Mouse (Mus musculus) limb, embryonic 14.5 days (tissue): ENCODE results near the gene Epb41l2. TPM values are rescaled to one million over a fixed set of nuclear protein-coding genes. Genes with fewer than 3 reads are reported as not detected.

ENCODE experiments used
- ATAC-seq: fragments of 200-750 bp; cut with Nextera tagmentation; 2 replicates; pipeline ENCODE4 v1.8.0; 2017; ENCODE audit warnings: low read depth, moderate number of reproducible peaks, moderate TSS enrichment; ENCODE audit not compliant: low FRiP score
- DNase-seq: peaks from one replicate; pipeline ENCODE4 v3.0.0-alpha.2; 2015; ENCODE audit warnings: low spot score
- H3K27ac ChIP-seq: fragments of 300-500 bp; sonication (generic); replicated peaks from 2 replicates; pipeline ENCODE4 v1.5.1; 2014; ENCODE audit warnings: low read depth, mild to moderate bottlenecking, low read length, moderate library complexity, mixed read lengths
- H3K27me3 ChIP-seq: fragments of 300-500 bp; sonication (generic); 2 replicates; pipeline ENCODE4 v1.6.1; 2014; ENCODE audit warnings: low read length, mixed read lengths; ENCODE audit not compliant: control insufficient read depth, insufficient read depth
- H3K36me3 ChIP-seq: fragments of 300-500 bp; sonication (generic); 2 replicates; pipeline ENCODE4 v1.6.1; 2014; ENCODE audit warnings: mild to moderate bottlenecking, low read length, moderate library complexity, mixed read lengths; ENCODE audit not compliant: control insufficient read depth, insufficient read depth
- H3K4me1 ChIP-seq: fragments of 300-500 bp; sonication (generic); 2 replicates; pipeline ENCODE4 v1.6.1; 2014; ENCODE audit warnings: antibody characterized with exemption, low read length, mixed read lengths; ENCODE audit not compliant: control insufficient read depth, insufficient read depth
- H3K4me2 ChIP-seq: fragments of 300-500 bp; sonication (generic); replicated peaks from 2 replicates; pipeline ENCODE4 v1.6.1; 2014; ENCODE audit warnings: low read depth, mild to moderate bottlenecking, low read length, moderate library complexity; ENCODE audit not compliant: severe bottlenecking
- H3K4me3 ChIP-seq: fragments of 300-500 bp; sonication (generic); replicated peaks from 2 replicates; pipeline ENCODE4 v1.5.1; 2014; ENCODE audit warnings: low read length
- H3K9ac ChIP-seq: fragments of 300-500 bp; sonication (generic); 2 replicates; pipeline ENCODE4 v1.6.1; 2014; ENCODE audit warnings: mild to moderate bottlenecking, low read depth, low read length, moderate library complexity; ENCODE audit not compliant: severe bottlenecking
- H3K9me3 ChIP-seq: fragments of 300-500 bp; sonication (generic); 2 replicates; pipeline ENCODE4 v1.6.1; 2016; ENCODE audit warnings: low read length; ENCODE audit not compliant: control insufficient read depth
- POLR2A ChIP-seq: fragments of 200-500 bp; IDR thresholded peaks from 2 replicates; pipeline ENCODE4 v1.8.0; 2012; ENCODE audit warnings: inconsistent platforms, mild to moderate bottlenecking, moderate library complexity, borderline replicate concordance; ENCODE audit not compliant: insufficient read depth, insufficient read length; ENCODE audit errors: extremely low read depth
- WGBS: fragments of 180-500 bp; shearing (Covaris S2); extraction: QIAGEN DNeasy Blood & Tissue Kit; methylation state at CpG from one replicate; pipeline ENCODE4 v1.1.7; 2014; 5-methylcytosine and 5-hydroxymethylcytosine counted together
- polyA plus RNA-seq, 2 experiments: library from polyadenylated mRNA; depleted of rRNA in 1 of 2; stranded (reverse) in 1 of 2; unstranded in 1 of 2; fragments of >200 nt; fragmentation: Nextera tagmentation in 1 of 2; extraction: Ambion mirVana in 1 of 2; gene quantifications; 2 replicates each; pipeline versions ENCODE4 v1.2.1 to v1.2.3; 2012 to 2014

Gene Epb41l2
- polyA plus RNA-seq, 2 experiments: 78.1 to 143 TPM

DNA sequence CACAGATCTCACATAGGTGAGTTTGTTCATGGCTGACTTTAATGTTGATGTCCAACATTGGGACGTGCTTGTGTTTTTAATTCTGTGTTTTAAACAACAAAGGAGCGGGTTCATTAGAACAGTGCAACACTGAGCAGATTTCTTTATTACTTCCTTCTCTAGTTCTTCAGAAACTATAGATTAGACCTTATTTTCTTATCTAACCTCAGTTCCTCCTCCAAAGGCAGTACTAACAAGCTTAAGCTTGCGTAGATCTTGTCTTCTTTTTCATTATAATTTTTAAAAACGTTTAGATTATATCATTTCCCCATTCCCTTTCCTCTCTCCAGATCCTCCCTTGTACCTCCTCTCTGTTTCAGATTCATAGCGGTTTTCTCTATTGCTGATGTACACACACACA lies 57.1 kb downstream of the Epb41l2 start:
- peaks cover 6% of the 10 kb centered on the region; the same call in 1 of the 2 replicates for H3K4me1 ChIP-seq
- no peaks in the 10 kb centered on the region for H3K9me3 ChIP-seq
- no peaks in the 10 kb centered on the region for H3K27me3 ChIP-seq
- no peak overlapping the region for H3K4me2 ChIP-seq
- no peak for DNase-seq
- 85% methylated on average over 5 of the region's 5 CpGs for WGBS
- H3K36me3 ChIP-seq: no peaks in the 10 kb centered on the region
- ATAC-seq: no peak
- no peak overlapping the region for H3K27ac ChIP-seq
- no peak for TF ChIP-seq POLR2A
- H3K4me3 ChIP-seq: no peak overlapping the region
- H3K9ac ChIP-seq: no peak overlapping the region

- WGBS: 11% methylated on average over 1 of the region's 1 CpGs
- no peak for TF ChIP-seq POLR2A
- no peaks in the 10 kb centered on the region for H3K27me3 ChIP-seq
- ATAC-seq (peak; percentile 74), DNase-seq (peak; percentile 82)
- H3K27ac ChIP-seq: no peak overlapping the region
- H3K9me3 ChIP-seq: no peaks in the 10 kb centered on the region
- H3K36me3 ChIP-seq: no peaks in the 10 kb centered on the region
- no peak overlapping the region for H3K9ac ChIP-seq
- H3K4me1 ChIP-seq: peaks cover 28% of the 10 kb centered on the region
- no peak overlapping the region for H3K4me2 ChIP-seq
- no peak overlapping the region for H3K4me3 ChIP-seq
Measured at GRCm38 (mm10) chr10:25426058-25426457, 66.5 kb downstream of the Epb41l2 start.

DNA sequence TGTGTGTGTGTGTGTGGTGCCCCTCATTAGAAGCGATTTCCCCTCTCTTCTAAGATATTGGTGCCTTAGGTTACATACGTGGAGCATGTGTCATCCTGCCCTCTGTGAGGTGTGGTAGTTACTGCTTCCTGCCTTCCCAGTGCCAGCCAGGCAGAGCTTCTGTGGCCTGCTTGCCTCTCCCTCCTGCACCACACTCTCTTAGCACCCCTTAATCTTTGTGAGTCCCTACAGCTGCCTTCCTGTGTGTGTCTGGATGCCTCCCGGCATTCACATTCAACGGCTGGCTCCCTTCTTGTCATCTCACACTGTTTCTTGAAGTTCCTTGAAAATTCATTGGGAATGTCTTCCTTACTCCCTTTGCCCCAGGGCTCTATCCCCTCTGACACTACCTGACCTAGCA lies 67.2 kb downstream of the Epb41l2 start:
- no peak for DNase-seq
- 0 out of 2 replicates have a peak overlapping the region, but pooled peaks have one; percentile 26 for H3K27ac ChIP-seq
- no peaks in the 10 kb centered on the region for H3K9me3 ChIP-seq
- H3K36me3 ChIP-seq: no peaks in the 10 kb centered on the region
- 26% methylated on average over 4 of the region's 4 CpGs for WGBS
- no peak overlapping the region for H3K4me2 ChIP-seq
- peaks cover 33% of the 10 kb centered on the region for H3K4me1 ChIP-seq
- no peak overlapping the region for H3K4me3 ChIP-seq
- H3K9ac ChIP-seq: no peak overlapping the region
- no peaks in the 10 kb centered on the region for H3K27me3 ChIP-seq
- no peak for ATAC-seq
- no peak for TF ChIP-seq POLR2A

DNA sequence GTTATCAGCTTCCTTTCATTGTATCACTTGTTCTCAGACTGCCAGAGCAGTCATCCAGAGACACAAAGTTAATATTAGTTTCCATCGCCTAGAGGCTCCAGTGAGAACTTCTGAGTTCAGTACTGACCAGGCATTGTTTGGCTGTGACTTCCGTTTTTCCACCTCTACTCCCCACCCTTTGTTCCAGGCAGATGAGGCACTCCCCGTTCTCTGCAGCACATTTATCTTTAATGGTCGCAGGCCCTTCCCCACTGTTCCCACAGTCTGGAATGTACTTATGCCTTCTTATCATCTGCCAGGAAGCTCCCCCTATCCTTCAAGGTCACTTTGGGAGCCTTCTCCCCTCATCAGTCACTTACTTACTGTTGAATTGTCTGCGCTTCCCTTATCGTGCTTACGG lies 67.9 kb downstream of the Epb41l2 start:
- H3K27ac ChIP-seq: no peak overlapping the region
- H3K4me2 ChIP-seq: no peak overlapping the region
- no peak for TF ChIP-seq POLR2A
- DNase-seq: peak; percentile 12
- H3K9me3 ChIP-seq: no peaks in the 10 kb centered on the region
- no peak for ATAC-seq
- H3K27me3 ChIP-seq: no peaks in the 10 kb centered on the region
- 48% methylated on average over 7 of the region's 7 CpGs for WGBS
- H3K4me3 ChIP-seq: no peak overlapping the region
- H3K9ac ChIP-seq: no peak overlapping the region
- H3K36me3 ChIP-seq: no peaks in the 10 kb centered on the region
- H3K4me1 ChIP-seq: peaks cover 40% of the 10 kb centered on the region

GRCm38 (mm10) chr10:25428658-25429057 lies 69.1 kb downstream of the Epb41l2 start:
- H3K27me3 ChIP-seq: no peaks in the 10 kb centered on the region
- no peak for TF ChIP-seq POLR2A
- DNase-seq (no peak), ATAC-seq (no peak)
- no peak overlapping the region for H3K4me3 ChIP-seq
- 89% methylated on average over 5 of the region's 5 CpGs for WGBS
- H3K4me2 ChIP-seq: no peak overlapping the region
- H3K36me3 ChIP-seq: no peaks in the 10 kb centered on the region
- H3K9me3 ChIP-seq: no peaks in the 10 kb centered on the region
- H3K4me1 ChIP-seq: peaks cover 48% of the 10 kb centered on the region
- no peak overlapping the region for H3K27ac ChIP-seq
- H3K9ac ChIP-seq: no peak overlapping the region

GRCm38 (mm10) chr10:25429346-25429745 lies 69.7 kb downstream of the Epb41l2 start:
- no peak overlapping the region for H3K4me2 ChIP-seq
- WGBS: 80% methylated on average over 4 of the region's 4 CpGs

More at GRCm38 (mm10) chr10:25429346-25429745, 69.7 kb downstream of the Epb41l2 start:
- no peak for TF ChIP-seq POLR2A
- Histone ChIP-seq H3K4me1 (peaks cover 52% of the 10 kb centered on the region), H3K27me3 (no peaks in the 10 kb centered on the region), H3K9ac (no peak overlapping the region), H3K4me3 (no peak overlapping the region), H3K27ac (no peak overlapping the region; the same call in 1 of the 2 replicates), H3K36me3 (no peaks in the 10 kb centered on the region), H3K9me3 (no peaks in the 10 kb centered on the region)
- DNase-seq: no peak
- no peak for ATAC-seq
